ENCODE assay signal across 8 mouse cellular contexts in genomic region chr12:85338815-85339214, GRCm38 (mm10). TPM values are rescaled to one million over a fixed set of nuclear protein-coding genes. Genes with fewer than 3 reads are reported as not detected.
DNase-seq lines count a peak whose midpoint lies in the region; ATAC-seq and TF ChIP-seq lines count a peak whose summit lies in the region.

No protein-coding gene starts in this region.

- peak overlapping the region; percentile 91 for H3K4me3 ChIP-seq in heart, embryonic 11.5 days (ENCODE audit: low read depth, low read length)
- peak overlapping the region; percentile 97 for H3K4me3 ChIP-seq in E14TG2a.4 (replicated peaks; ENCODE audit: low read length)
- peak overlapping the region; percentile 97 for H3K4me3 ChIP-seq in limb, embryonic 14.5 days (replicated peaks; ENCODE audit: low read length)

- H3K27ac ChIP-seq in heart, embryonic 11.5 days (ENCODE audit: low read depth, low read length), result peak overlapping the region; percentile 92
- H3K27ac ChIP-seq in limb, embryonic 14.5 days (replicated peaks; ENCODE audit: low read depth, low read length), result peak overlapping the region; percentile 85

- no peaks in the 10 kb centered on the region for H3K27me3 ChIP-seq in heart, embryonic 11.5 days (ENCODE audit: control insufficient read depth, insufficient read depth, low read length)
- no peaks in the 10 kb centered on the region for H3K27me3 ChIP-seq in E14TG2a.4 (ENCODE audit: insufficient read depth, low read length)
- no peaks in the 10 kb centered on the region for H3K27me3 ChIP-seq in limb, embryonic 14.5 days (ENCODE audit: control insufficient read depth, insufficient read depth, low read length)
- no peaks in the 10 kb centered on the region for H3K27me3 ChIP-seq in splenic B cell, adult 2 months (ENCODE audit: control insufficient read depth, insufficient read depth, low read length, poor library complexity, severe bottlenecking)

- peaks cover 13% of the 10 kb centered on the region for H3K36me3 ChIP-seq in heart, embryonic 11.5 days (ENCODE audit: control insufficient read depth, insufficient read depth, low read length)
- H3K36me3 ChIP-seq in E14TG2a.4 (ENCODE audit: insufficient read depth, low read length), result peaks cover 50% of the 10 kb centered on the region
- peaks cover 27% of the 10 kb centered on the region for H3K36me3 ChIP-seq in limb, embryonic 14.5 days (ENCODE audit: control insufficient read depth, insufficient read depth, low read length)
- H3K36me3 ChIP-seq in splenic B cell, adult 2 months (ENCODE audit: control insufficient read depth, insufficient read depth, low read length, poor library complexity, severe bottlenecking), result peaks cover 7% of the 10 kb centered on the region; the same call in 1 of the 2 replicates

- under 1% methylated on average over 34 of the region's 42 CpGs for WGBS in heart, embryonic 11.5 days (ENCODE audit: insufficient replicate concordance)
- under 1% methylated on average over 30 of the region's 42 CpGs for WGBS in limb, embryonic 14.5 days

- H3K4me1 ChIP-seq in heart, embryonic 11.5 days (ENCODE audit: control insufficient read depth, insufficient read depth, low read length), result peaks cover 19% of the 10 kb centered on the region
- H3K4me1 ChIP-seq in E14TG2a.4 (replicated peaks; ENCODE audit: low read depth, low read length), result peaks cover 41% of the 10 kb centered on the region
- H3K4me1 ChIP-seq in limb, embryonic 14.5 days (ENCODE audit: control insufficient read depth, insufficient read depth, low read length), result peaks cover 11% of the 10 kb centered on the region

- H3K4me2 ChIP-seq in heart, embryonic 11.5 days, result peak overlapping the region; percentile 77
- peak overlapping the region; percentile 62 for H3K4me2 ChIP-seq in limb, embryonic 14.5 days (replicated peaks; ENCODE audit: low read depth, low read length, severe bottlenecking)

- H3K9me3 ChIP-seq in heart, embryonic 11.5 days (replicated peaks; ENCODE audit: control insufficient read depth, low read length), result no peaks in the 10 kb centered on the region
- no peaks in the 10 kb centered on the region for H3K9me3 ChIP-seq in E14TG2a.4 (ENCODE audit: low read length)
- H3K9me3 ChIP-seq in limb, embryonic 14.5 days (ENCODE audit: control insufficient read depth, low read length), result no peaks in the 10 kb centered on the region

- peak overlapping the region; percentile 99 for H3K9ac ChIP-seq in heart, embryonic 11.5 days (ENCODE audit: low read depth, low read length)
- peak overlapping the region; percentile 96 for H3K9ac ChIP-seq in limb, embryonic 14.5 days (ENCODE audit: low read depth, low read length, severe bottlenecking)

- intact Hi-C loops in heart, postnatal 10 days (cut with DNase I), result loop anchor here (5.0 kb wide), 1 partner anchor 388 kb away; no protein-coding TSS in a partner anchor

- TF ChIP-seq CTCF in E14TG2a.4 (conservative IDR thresholded peaks at IDR 0.05; ENCODE audit: low read length), result no peak

- no peak for TF ChIP-seq POLR2A in limb, embryonic 14.5 days (IDR thresholded peaks at IDR 0.05; ENCODE audit: borderline replicate concordance, extremely low read depth, insufficient read depth, insufficient read length)

- ATAC-seq in heart, embryonic 11.5 days (replicated peaks; ENCODE audit: insufficient number of reproducible peaks, low FRiP score, low TSS enrichment), result peak; percentile 79
- peak; percentile 56 for ATAC-seq in erythroid progenitor cell, adult 5-6 weeks (replicated peaks; ENCODE audit: low FRiP score, poor library complexity, severe bottlenecking)
- peak; percentile 64 for ATAC-seq in limb, embryonic 14.5 days (ENCODE audit: low FRiP score, low read depth)

- no peak for DNase-seq in heart, postnatal 10 days
- DNase-seq in limb, embryonic 14.5 days (ENCODE audit: low spot score), result peak; percentile 12
- peak; percentile 55 for DNase-seq in splenic B cell, adult 2 months (ENCODE audit: low read depth, low spot score)
- no peak for DNase-seq in cerebellum, adult 9-11 months
- DNase-seq in spleen, adult 12 weeks (ENCODE audit: low spot score), result no peak

RNA-seq across cellular contexts. Expression of gene Nek9, which starts 0.3 kb away (rescaled TPM):
- 10.5 and 15.6 TPM in 2 replicates for polyA plus RNA-seq in heart, embryonic 11.5 days (2014; fragmentation: Nextera tagmentation; extraction: Ambion mirVana)
- 10 to 100 TPM; 74.2 to 79.1 TPM for total RNA-seq in heart, postnatal 10 days (2021)
- total RNA-seq in erythroid progenitor cell, adult 5-6 weeks (2015; ENCODE audit: low replicate concordance), result 9.0 and 17.2 TPM in 2 replicates
- total RNA-seq in erythroid progenitor cell, adult 5-6 weeks (2017; ENCODE audit: low replicate concordance), result 7.9 and 15.5 TPM in 2 replicates
- 47.4 and 49.0 TPM in 2 replicates for polyA plus RNA-seq in limb, embryonic 14.5 days (2012; rRNA removed)
- polyA plus RNA-seq in limb, embryonic 14.5 days (2014; fragmentation: Nextera tagmentation; extraction: Ambion mirVana), result 22.0 and 22.2 TPM in 2 replicates

RNA-seq across cellular contexts. Expression of gene Tmed10, which starts 35.8 kb away (rescaled TPM):
- 330 and 334 TPM in 2 replicates for polyA plus RNA-seq in heart, embryonic 11.5 days (2014; fragmentation: Nextera tagmentation; extraction: Ambion mirVana)
- total RNA-seq in heart, postnatal 10 days (2021), result 100 to 1,000 TPM; 184 to 190 TPM
- 85.9 and 101 TPM in 2 replicates for total RNA-seq in erythroid progenitor cell, adult 5-6 weeks (2015; ENCODE audit: low replicate concordance)
- total RNA-seq in erythroid progenitor cell, adult 5-6 weeks (2017; ENCODE audit: low replicate concordance), result 65.6 and 71.7 TPM in 2 replicates
- 213 and 222 TPM in 2 replicates for polyA plus RNA-seq in limb, embryonic 14.5 days (2012; rRNA removed)
- 394 and 398 TPM in 2 replicates for polyA plus RNA-seq in limb, embryonic 14.5 days (2014; fragmentation: Nextera tagmentation; extraction: Ambion mirVana)

RNA-seq across cellular contexts. Expression of gene Zc2hc1c, which starts 50.4 kb away (rescaled TPM):
- 0.69 and 0.93 TPM in 2 replicates for polyA plus RNA-seq in heart, embryonic 11.5 days (2014; fragmentation: Nextera tagmentation; extraction: Ambion mirVana)
- total RNA-seq in heart, postnatal 10 days (2021), result 1 to 10 TPM; 1.6 to 1.7 TPM
- total RNA-seq in erythroid progenitor cell, adult 5-6 weeks (2015; ENCODE audit: low replicate concordance), result not detected in 2 replicates
- not detected in 2 replicates for total RNA-seq in erythroid progenitor cell, adult 5-6 weeks (2017; ENCODE audit: low replicate concordance)
- 0.65 and 0.75 TPM in 2 replicates for polyA plus RNA-seq in limb, embryonic 14.5 days (2012; rRNA removed)
- 1.5 and 1.6 TPM in 2 replicates for polyA plus RNA-seq in limb, embryonic 14.5 days (2014; fragmentation: Nextera tagmentation; extraction: Ambion mirVana)

RNA-seq across cellular contexts. Expression of gene Acyp1, which starts 50.6 kb away (rescaled TPM):
- polyA plus RNA-seq in heart, embryonic 11.5 days (2014; fragmentation: Nextera tagmentation; extraction: Ambion mirVana), result 68.6 and 70.6 TPM in 2 replicates
- 10 to 100 TPM; 21.3 to 22.9 TPM for total RNA-seq in heart, postnatal 10 days (2021)
- total RNA-seq in erythroid progenitor cell, adult 5-6 weeks (2015; ENCODE audit: low replicate concordance), result 14.4 and 36.5 TPM in 2 replicates
- 13.9 TPM in 2 replicates for total RNA-seq in erythroid progenitor cell, adult 5-6 weeks (2017; ENCODE audit: low replicate concordance)
- 20.2 and 32.3 TPM in 2 replicates for polyA plus RNA-seq in limb, embryonic 14.5 days (2012; rRNA removed)
- 40.6 and 45.3 TPM in 2 replicates for polyA plus RNA-seq in limb, embryonic 14.5 days (2014; fragmentation: Nextera tagmentation; extraction: Ambion mirVana)

Comparison
In these comparisons a context has a peak if more than half of its experiments do, and no peak if none do; other contexts are left out.
1. DNase-seq: peak in limb, embryonic 14.5 days (single experiment) and splenic B cell, adult 2 months (single experiment); none in heart, postnatal 10 days (0 of 2), cerebellum, adult 9-11 months (single experiment) and spleen, adult 12 weeks (single experiment).
2. RNA of gene Nek9, which starts 0.3 kb away (total RNA-seq): 74.2 to 79.1 TPM in heart, postnatal 10 days; 7.9 to 17.2 TPM in erythroid progenitor cell, adult 5-6 weeks; every median in the first group is over 4 times any median in the second.
3. Peak in every context shown above with its lines, with median percentiles within 50 percentile points of each other: ATAC-seq and H3K4me3 ChIP-seq.